Mouse (Mus musculus) midbrain, embryonic 16.5 days (tissue): ENCODE results near the gene Tmf1. TPM values are rescaled to one million over a fixed set of nuclear protein-coding genes. Genes with fewer than 3 reads are reported as not detected.

Experiments
- ATAC-seq: fragments of 200-750 bp; cut with Nextera tagmentation; 2 replicates; pipeline ENCODE4 v1.8.0; 2017; ENCODE audit warnings: moderate TSS enrichment
- H3K27ac ChIP-seq: fragments of 300-500 bp; sonication (generic); 2 replicates; pipeline ENCODE4 v1.5.1; 2014; ENCODE audit warnings: mild to moderate bottlenecking, low read length, mixed read lengths
- H3K27me3 ChIP-seq: fragments of 300-500 bp; sonication (generic); 2 replicates; pipeline ENCODE4 v1.6.1; 2014; ENCODE audit warnings: low read depth, low read length, mixed read lengths; ENCODE audit not compliant: control insufficient read depth, insufficient read depth
- H3K36me3 ChIP-seq: fragments of 300-500 bp; sonication (generic); 2 replicates; pipeline ENCODE4 v1.6.1; 2014; ENCODE audit warnings: mild to moderate bottlenecking, low read length, moderate library complexity, mixed read lengths; ENCODE audit not compliant: control insufficient read depth, insufficient read depth
- H3K4me1 ChIP-seq: fragments of 300-500 bp; sonication (generic); 2 replicates; pipeline ENCODE4 v1.6.1; 2014; ENCODE audit warnings: mild to moderate bottlenecking, low read length, mixed read lengths; ENCODE audit not compliant: control insufficient read depth, insufficient read depth
- H3K4me2 ChIP-seq: fragments of 300-500 bp; sonication (generic); 2 replicates; pipeline ENCODE4 v1.6.1; 2014; ENCODE audit warnings: mild to moderate bottlenecking, low read length, mixed read lengths
- H3K4me3 ChIP-seq: fragments of 300-500 bp; sonication (generic); 2 replicates; pipeline ENCODE4 v1.5.1; 2014; ENCODE audit warnings: low read depth, mild to moderate bottlenecking, low read length, moderate library complexity, mixed read lengths
- H3K9ac ChIP-seq: fragments of 300-500 bp; sonication (generic); 2 replicates; pipeline ENCODE4 v1.6.1; 2014; ENCODE audit warnings: low read depth, low read length, mixed read lengths
- H3K9me3 ChIP-seq: fragments of 300-500 bp; sonication (generic); replicated peaks from 2 replicates; pipeline ENCODE4 v1.6.1; 2014; ENCODE audit warnings: mild to moderate bottlenecking, low read length, mixed read lengths; ENCODE audit not compliant: control insufficient read depth, poor library complexity, severe bottlenecking
- WGBS: fragments of 180-500 bp; shearing (Covaris S2); extraction: QIAGEN DNeasy Blood & Tissue Kit; methylation state at CpG from one replicate; pipeline ENCODE4 v1.1.7; 2014; 5-methylcytosine and 5-hydroxymethylcytosine counted together
- polyA plus RNA-seq: library from polyadenylated mRNA; unstranded; fragments of >200 nt; fragmentation: Nextera tagmentation; extraction: Ambion mirVana; gene quantifications from 2 replicates; pipeline ENCODE4 v1.2.1, GENCODE M21; 2015

Gene Tmf1
- polyA plus RNA-seq = 35.6 and 40.4 TPM in 2 replicates

GRCm38 (mm10) chr6:97178491-97179366 is at the start of gene Tmf1:
Gene Tmf1, minus strand, starts transcription at chr6:97179122.
- H3K27me3 ChIP-seq = no peaks in the 10 kb centered on the region

GRCm38 (mm10) chr6:97227067-97227847 is 48.3 kb upstream of the Tmf1 start:
- no peak overlapping the region for H3K27ac ChIP-seq
- no peak overlapping the region for H3K4me2 ChIP-seq
- peaks cover under 1% of the 10 kb centered on the region for H3K4me1 ChIP-seq
- H3K9ac ChIP-seq = no peak overlapping the region
- no peaks in the 10 kb centered on the region for H3K27me3 ChIP-seq
- peaks cover 6% of the 10 kb centered on the region for H3K36me3 ChIP-seq
- WGBS = 97% methylated on average over 9 of the region's 9 CpGs
- H3K9me3 ChIP-seq = no peaks in the 10 kb centered on the region
- ATAC-seq = no peak
- no peak overlapping the region for H3K4me3 ChIP-seq

More at GRCm38 (mm10) chr6:97178491-97179366, at the start of gene Tmf1:
- H3K4me3 ChIP-seq = peak within 1 kb of the TSS; percentile 91
- no peaks in the 10 kb centered on the region for H3K9me3 ChIP-seq
- peak within 1 kb of the TSS; percentile 91 for H3K27ac ChIP-seq
- peaks cover 9% of the 10 kb centered on the region; the same call in 1 of the 2 replicates for H3K36me3 ChIP-seq
- H3K9ac ChIP-seq = peak within 1 kb of the TSS; percentile 99
- peak within 1 kb of the TSS; percentile 93 for H3K4me2 ChIP-seq
- H3K4me1 ChIP-seq = peaks cover 19% of the 10 kb centered on the region
- WGBS = under 1% methylated on average over 77 of the region's 80 CpGs
- peak; percentile 99 for ATAC-seq

GRCm38 (mm10) chr6:97226083-97226491 is 47.2 kb upstream of the Tmf1 start:
- H3K4me1 ChIP-seq = peaks cover 2% of the 10 kb centered on the region
- no peaks in the 10 kb centered on the region for H3K9me3 ChIP-seq
- H3K27me3 ChIP-seq = no peaks in the 10 kb centered on the region
- H3K27ac ChIP-seq = no peak overlapping the region
- no peak overlapping the region for H3K4me2 ChIP-seq
- 25% methylated on average over 1 of the region's 1 CpGs for WGBS
- peaks cover 4% of the 10 kb centered on the region for H3K36me3 ChIP-seq
- ATAC-seq = no peak
- H3K9ac ChIP-seq = no peak overlapping the region
- H3K4me3 ChIP-seq = no peak overlapping the region

GRCm38 (mm10) chr6:97224505-97224904 is 45.6 kb upstream of the Tmf1 start:
- no peak overlapping the region for H3K9ac ChIP-seq
- H3K36me3 ChIP-seq = no peaks in the 10 kb centered on the region
- no peaks in the 10 kb centered on the region for H3K27me3 ChIP-seq
- no peak for ATAC-seq
- peaks cover 2% of the 10 kb centered on the region for H3K4me1 ChIP-seq
- no peak overlapping the region for H3K27ac ChIP-seq
- no peak overlapping the region for H3K4me3 ChIP-seq
- no peak overlapping the region for H3K4me2 ChIP-seq
- WGBS = 95% methylated on average over 8 of the region's 8 CpGs
- no peaks in the 10 kb centered on the region for H3K9me3 ChIP-seq

- 78% methylated on average over 4 of the region's 4 CpGs for WGBS
- H3K4me3 ChIP-seq = no peak overlapping the region
Measured at GRCm38 (mm10) chr6:97223566-97223965, 44.6 kb upstream of the Tmf1 start.

GRCm38 (mm10) chr6:97222931-97223467 is 44.1 kb upstream of the Tmf1 start:
- Histone ChIP-seq H3K27me3 (no peaks in the 10 kb centered on the region), H3K4me1 (peaks cover 2% of the 10 kb centered on the region), H3K9me3 (no peaks in the 10 kb centered on the region), H3K9ac (no peak overlapping the region), H3K4me3 (no peak overlapping the region), H3K36me3 (no peaks in the 10 kb centered on the region), H3K4me2 (no peak overlapping the region), H3K27ac (no peak overlapping the region)
- whole genome bisulfite sequencing = 72% methylated on average over 5 of the region's 5 CpGs
- no peak for ATAC-seq

More at GRCm38 (mm10) chr6:97223566-97223965, 44.6 kb upstream of the Tmf1 start:
- Histone ChIP-seq H3K27me3 (no peaks in the 10 kb centered on the region), H3K4me1 (peaks cover 2% of the 10 kb centered on the region), H3K9ac (no peak overlapping the region), H3K4me2 (no peak overlapping the region), H3K9me3 (no peaks in the 10 kb centered on the region), H3K27ac (no peak overlapping the region), H3K36me3 (no peaks in the 10 kb centered on the region)
- ATAC-seq = no peak

- H3K27ac ChIP-seq = no peak overlapping the region
- H3K9me3 ChIP-seq = no peaks in the 10 kb centered on the region
- H3K4me3 ChIP-seq = no peak overlapping the region
- no peak overlapping the region for H3K9ac ChIP-seq
- no peak for ATAC-seq
- no peaks in the 10 kb centered on the region for H3K27me3 ChIP-seq
- 46% methylated on average over 6 of the region's 6 CpGs for WGBS
- H3K4me2 ChIP-seq = no peak overlapping the region
- peaks cover 2% of the 10 kb centered on the region for H3K4me1 ChIP-seq
- H3K36me3 ChIP-seq = no peaks in the 10 kb centered on the region
Measured at GRCm38 (mm10) chr6:97222321-97222720, 43.4 kb upstream of the Tmf1 start.

- no peak overlapping the region for H3K4me3 ChIP-seq
- H3K36me3 ChIP-seq = no peaks in the 10 kb centered on the region
- no peak overlapping the region for H3K4me2 ChIP-seq
- H3K9ac ChIP-seq = no peak overlapping the region
- WGBS = 76% methylated on average over 15 of the region's 15 CpGs
- H3K27me3 ChIP-seq = no peaks in the 10 kb centered on the region
- H3K27ac ChIP-seq = no peak overlapping the region
- no peaks in the 10 kb centered on the region for H3K9me3 ChIP-seq
- H3K4me1 ChIP-seq = peaks cover 2% of the 10 kb centered on the region
- ATAC-seq = no peak
Measured at GRCm38 (mm10) chr6:97221205-97222025, 42.5 kb upstream of the Tmf1 start.
